Mouse (Mus musculus) spleen, adult 12 weeks (tissue): ENCODE results near the gene Olfr1314.

Source experiments
- DNase-seq: peaks from one replicate; pipeline ENCODE4 v3.0.0; 2022; ENCODE audit warnings: low spot score

Gene Olfr1314

GRCm38 (mm10) chr2:112096681-112097080 is at the start of gene Olfr1314:
Gene Olfr1314, minus strand, starts transcription at chr2:112096781.
- no peak for DNase-seq

- no peak for DNase-seq
Observed at GRCm38 (mm10) chr2:112140029-112140428, 43.4 kb upstream of the Olfr1314 start, which contains the start of gene Olfr1317. Gene Olfr1317, plus strand, starts transcription at chr2:112140329.

GRCm38 (mm10) chr2:112134877-112135276 is 38.3 kb upstream of the Olfr1314 start, which contains the start of gene Olfr1316:
Gene Olfr1316, minus strand, starts transcription at chr2:112134977.
- no peak for DNase-seq

- no peak for DNase-seq
Observed at GRCm38 (mm10) chr2:112115340-112115739, 18.8 kb upstream of the Olfr1314 start, which contains the start of gene Olfr1315-ps1. Gene Olfr1315-ps1, minus strand, starts transcription at chr2:112115440.

GRCm38 (mm10) chr2:112077743-112078142 is 18.8 kb downstream of the Olfr1314 start, which contains the start of gene Olfr1313:
Gene Olfr1313, minus strand, starts transcription at chr2:112077843.
- no peak for DNase-seq

- no peak for DNase-seq
Observed at GRCm38 (mm10) chr2:112050138-112050537, 46.4 kb downstream of the Olfr1314 start, which contains the start of gene Olfr1312. Gene Olfr1312, minus strand, starts transcription at chr2:112050238.
